Mouse (Mus musculus) G1E-ER4 (cell line): ENCODE measurements around the gene Shank2. TPM values are rescaled to one million over a fixed set of nuclear protein-coding genes. Genes with fewer than 3 reads are reported as not detected.

Experiments
- GATA1 ChIP-seq: IDR thresholded peaks from one replicate; pipeline ENCODE4 v1.8.0; 2012; ENCODE audit warnings: low read length, inconsistent platforms
- polyA plus RNA-seq: library from polyadenylated mRNA; stranded (reverse); fragments of >175 nt; gene quantifications from 2 replicates; pipeline ENCODE4 v1.2.3, GENCODE M21; 2012

Shank2 gene
- polyA plus RNA-seq, 1 experiment = not detected

DNA sequence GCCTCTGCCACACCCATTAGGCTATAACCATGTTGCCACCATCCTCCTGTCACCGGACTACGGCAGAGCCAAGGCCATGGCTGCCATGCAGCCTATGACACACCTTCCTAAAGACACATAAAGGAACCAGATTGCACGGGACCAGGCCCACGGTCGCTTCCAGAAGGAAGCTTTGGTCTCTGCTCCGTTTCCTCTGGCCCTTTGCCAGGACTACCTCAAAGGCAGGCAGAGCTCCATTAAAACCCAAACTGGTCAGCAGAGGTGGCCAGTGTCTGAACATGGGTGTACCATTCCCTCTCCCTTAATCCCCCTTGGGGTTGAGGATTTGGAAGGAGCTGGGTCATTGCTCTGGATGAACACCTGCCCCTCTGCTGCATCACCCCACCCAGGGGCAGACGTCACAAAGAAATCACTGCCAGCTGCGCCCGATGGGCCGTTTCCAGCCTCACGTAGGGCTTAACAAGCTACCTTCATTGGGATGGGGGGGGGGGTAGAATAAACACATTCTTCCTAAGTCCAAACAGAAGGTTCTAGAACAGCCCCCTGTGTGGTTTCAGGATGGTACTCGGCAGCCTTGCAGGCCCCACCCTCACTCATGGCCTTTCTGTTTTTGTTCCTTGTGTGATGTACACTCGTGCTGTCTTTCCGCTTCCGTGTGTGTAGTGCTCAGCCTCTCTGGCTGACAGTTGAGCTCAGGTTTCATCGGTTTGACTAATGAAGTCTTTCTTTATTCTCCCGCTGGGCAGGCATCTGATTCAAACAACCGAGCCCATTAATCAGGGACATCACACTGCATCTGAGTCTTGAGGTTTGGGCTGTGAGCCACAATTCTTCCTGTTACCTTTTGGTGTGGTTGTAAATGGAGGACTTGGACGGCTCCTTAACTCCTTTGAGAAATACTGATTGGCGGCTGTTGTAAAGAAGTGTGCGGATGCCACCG, 410.5 kb downstream of the Shank2 start:
- no peak for TF ChIP-seq GATA1

DNA sequence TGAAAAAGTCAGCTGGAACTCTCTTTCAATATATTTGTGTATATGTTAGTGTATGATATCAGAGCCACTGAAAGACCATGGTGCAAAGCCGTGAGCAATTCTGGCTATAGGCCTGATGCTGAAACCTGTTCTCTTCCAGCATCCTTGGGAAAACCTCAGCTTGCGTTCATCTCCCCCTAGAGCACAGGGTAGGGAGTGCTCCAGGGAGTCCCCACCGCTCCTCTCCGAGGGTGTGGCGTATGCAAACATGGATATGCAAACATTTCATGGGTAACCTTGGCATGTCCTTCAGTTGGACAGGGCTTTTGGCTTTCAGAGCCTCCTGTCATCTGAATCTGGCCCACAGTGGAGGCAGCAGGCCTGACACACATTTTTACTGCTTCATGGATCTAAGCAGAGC, 412.9 kb downstream of the Shank2 start:
- TF ChIP-seq GATA1 = no peak

DNA sequence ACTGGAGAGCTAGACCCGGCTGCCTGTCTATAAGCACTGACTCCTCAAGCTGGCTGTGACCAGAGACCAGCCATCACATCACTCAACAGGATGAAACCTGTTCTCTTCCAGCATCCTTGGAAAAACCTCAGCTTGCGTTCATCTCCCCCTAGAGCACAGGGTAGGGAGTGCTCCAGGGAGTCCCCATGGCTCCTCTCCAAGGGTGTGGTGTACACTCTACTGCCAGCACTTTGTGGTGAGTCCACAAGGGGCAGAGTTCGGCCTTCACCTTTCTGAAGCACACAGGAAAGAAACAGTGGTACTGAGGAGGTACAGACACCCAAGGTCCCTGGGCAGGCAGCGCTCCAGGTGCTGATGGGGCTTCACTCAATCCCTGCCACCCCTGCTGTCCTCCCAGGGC, 414.1 kb downstream of the Shank2 start:
- TF ChIP-seq GATA1 = no peak

DNA sequence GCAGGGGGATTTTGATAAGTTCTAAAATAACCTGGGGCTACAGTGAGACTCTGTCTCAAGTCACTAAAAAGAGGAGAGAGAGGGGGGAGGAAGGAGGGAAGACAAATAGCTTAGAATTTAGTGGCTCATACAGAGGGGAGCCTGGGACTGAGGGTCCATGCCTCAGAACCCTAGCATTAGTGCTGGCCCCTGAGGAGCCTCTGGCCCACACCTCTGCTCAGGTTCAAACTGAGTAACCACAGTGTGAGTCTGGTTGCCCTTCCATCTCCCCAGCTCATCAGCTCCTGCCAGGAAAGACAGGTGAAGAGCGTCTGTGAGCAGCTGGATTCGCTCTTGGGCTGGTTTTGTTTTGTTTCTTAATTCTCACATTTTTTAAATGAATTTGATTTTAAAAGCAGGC, 415.5 kb downstream of the Shank2 start:
- TF ChIP-seq GATA1 = no peak

DNA sequence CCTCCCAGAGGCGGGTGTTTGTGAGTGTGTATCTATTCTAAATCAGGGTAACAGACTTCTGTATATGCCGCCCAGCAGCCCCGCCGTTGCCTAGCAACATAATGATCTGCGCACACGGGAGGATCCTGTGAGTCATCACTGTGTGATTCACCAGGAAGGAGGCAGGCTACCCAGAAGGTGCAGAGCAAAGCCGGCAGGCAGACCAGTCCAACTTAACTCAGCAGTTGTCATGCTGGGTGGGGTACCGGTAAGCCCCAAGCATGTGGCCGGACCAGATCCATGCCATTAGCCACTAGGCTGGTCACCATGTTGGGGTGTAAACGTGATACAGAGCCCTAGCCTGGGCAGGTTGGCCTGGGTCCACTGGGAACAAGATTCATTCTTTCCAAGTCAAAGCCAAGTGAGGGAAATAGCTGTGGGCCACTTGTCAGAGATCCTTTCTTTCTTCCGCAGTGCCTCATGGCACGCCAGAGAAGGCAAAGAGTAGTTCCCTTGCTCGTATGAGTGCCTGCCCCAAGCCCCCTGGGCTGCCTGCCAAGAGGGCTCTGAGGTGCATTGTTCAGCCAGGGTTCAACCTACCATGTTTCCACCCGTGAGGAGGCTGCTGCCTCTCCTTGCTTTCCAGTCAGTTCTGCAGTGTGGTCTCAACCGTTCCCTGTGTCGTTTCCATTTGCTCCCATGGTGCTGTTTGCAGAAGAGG, 416.1 kb downstream of the Shank2 start:
- TF ChIP-seq GATA1 = no peak

DNA sequence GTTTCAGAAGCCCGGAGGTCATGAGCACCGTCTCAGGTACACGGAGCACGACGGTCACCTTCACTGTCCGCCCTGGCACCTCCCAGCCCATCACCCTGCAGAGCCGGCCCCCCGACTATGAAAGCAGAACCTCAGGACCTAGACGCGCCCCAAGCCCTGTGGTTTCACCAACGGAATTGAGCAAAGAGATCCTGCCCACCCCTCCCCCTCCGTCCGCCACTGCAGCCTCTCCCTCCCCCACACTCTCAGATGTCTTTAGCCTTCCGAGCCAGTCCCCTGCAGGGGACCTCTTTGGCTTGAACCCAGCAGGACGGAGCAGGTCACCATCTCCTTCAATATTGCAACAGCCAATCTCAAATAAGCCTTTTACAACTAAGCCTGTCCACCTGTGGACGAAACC, 418.8 kb downstream of the Shank2 start:
- no peak for TF ChIP-seq GATA1

DNA sequence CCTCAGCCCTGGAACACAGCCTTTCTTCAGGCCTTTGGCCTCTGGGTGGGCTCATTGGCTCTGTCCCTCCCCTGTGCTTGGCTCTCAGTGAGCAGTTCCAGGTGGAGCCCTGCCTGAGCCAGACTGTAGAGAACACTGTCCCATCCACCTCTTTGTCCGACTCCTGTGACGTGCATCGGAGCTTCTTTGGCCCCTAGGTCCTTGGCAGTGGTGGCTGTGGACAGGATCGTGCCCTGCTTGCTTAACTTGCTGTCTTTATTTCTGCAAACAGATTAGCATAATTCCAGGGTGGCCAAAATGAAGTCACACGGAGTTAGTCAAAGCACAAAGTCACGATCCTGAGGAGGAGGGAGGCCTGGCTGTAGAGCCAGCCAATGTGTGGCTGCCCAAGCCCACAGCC, 419.8 kb downstream of the Shank2 start:
- no peak for TF ChIP-seq GATA1

DNA sequence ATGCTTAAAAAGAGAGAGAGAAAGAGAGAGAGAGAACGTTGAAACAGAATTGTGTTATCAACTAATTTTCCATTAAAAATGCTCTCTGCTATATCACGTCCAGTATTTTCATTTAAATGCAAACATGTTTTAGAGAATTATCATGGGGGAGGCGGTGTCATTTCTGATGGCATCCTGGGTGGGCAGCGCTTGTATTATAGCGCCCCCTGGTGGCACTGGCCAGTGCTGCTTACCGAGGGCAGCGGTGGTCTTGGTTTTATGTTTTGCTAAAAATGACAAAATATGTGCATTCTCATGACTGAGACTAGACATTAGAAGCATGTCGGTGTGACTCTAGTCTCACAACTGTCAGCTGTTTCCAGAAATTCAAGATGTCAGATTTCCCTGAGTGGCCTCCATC, 424.2 kb downstream of the Shank2 start:
- TF ChIP-seq GATA1 = no peak

DNA sequence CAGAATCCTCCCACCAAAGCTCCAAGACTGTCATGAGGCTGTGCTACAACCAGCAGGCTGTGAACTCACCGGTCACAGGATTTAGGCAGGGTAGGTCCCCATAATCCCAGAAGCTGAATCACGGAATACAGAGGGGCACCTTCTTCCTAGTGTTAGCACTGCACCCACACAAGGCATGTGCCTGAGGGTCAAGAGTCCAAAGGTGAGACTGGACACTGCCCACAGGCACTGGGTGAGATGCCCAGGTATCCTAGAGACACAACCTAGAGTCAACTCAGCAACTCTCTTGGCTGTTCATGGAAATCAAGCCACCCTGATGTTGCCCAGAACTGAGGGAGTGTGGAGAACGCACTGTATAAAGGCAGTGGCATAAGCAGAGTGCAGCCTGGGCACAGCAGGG, 424.9 kb downstream of the Shank2 start:
- no peak for TF ChIP-seq GATA1

DNA sequence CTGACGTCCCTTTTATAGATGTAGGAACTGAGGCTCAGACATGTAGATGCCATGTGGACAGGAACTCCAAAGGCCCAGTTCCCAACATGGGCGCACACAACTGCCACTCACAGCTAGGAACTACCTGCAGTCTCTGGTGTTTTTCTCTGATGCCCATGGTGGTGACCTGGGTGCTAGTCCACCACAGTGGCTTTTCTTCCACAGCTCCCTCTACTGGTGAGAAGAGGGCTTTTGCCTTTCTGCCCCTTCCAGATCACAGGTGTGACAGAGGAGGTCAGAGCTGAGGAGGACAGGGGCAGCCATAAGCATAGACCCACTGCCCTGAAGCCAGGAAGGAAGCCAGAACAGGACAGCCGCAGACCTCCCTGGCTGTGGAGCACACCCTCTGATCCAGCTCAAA, 425.7 kb downstream of the Shank2 start:
- TF ChIP-seq GATA1 = no peak

DNA sequence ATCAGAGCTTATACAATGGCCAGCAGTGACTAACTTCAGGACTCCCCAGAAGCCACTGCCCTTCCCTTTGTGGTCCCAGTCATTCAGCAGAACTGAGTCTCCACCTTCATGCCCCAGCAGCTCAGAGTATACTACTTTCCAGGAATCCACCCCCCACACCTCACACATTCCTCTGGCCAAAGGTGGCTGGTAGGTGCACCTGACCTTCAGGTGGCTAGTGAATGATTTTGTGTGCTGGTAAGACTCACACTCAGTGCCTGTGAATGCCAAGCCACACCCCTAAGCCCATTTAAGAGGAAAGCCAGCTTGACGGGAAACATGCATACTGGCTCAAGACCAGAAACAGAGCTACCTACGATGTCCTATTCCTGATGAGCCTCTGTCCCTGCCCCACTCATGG, 431.2 kb downstream of the Shank2 start:
- TF ChIP-seq GATA1 = no peak

DNA sequence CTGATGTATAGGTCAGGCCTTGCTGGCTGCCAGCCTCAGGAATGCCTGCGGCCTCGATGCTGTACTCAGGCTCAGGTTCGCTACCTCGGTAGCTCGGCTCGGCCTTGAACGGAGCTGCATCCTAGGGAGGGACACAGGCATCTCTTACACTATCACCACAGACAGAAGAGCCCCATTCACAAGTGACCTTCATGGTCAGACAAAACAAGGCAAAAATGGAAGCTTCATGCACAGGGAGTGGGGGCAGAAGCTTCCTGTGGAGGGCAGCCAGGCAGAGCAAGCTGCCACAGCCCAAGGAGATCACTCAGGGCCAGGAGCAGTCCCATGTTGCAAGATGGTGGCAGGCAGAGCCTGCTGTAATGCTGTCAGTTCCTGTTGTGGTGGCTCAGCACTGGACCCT, 437.1 kb downstream of the Shank2 start:
- no peak for TF ChIP-seq GATA1

DNA sequence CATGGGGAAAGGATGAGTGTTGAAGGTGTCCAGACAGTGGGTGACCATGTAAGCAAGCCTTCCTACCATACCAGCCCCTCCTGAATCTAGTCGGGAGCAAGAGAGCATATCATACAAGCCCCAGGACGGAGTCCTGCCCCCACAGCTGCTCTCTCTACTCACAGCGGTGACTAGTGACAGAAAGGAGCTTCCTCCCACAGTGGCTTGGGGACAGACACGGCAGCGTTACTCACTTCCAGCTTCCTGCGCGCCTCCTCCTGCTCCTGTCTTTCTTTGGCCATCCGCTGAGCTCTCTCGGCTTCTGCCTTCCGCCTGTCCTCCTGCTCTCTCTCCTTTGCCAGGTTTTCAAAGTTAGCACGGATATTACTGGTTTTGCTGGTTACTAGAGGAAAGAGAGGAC, 439.7 kb downstream of the Shank2 start:
- TF ChIP-seq GATA1 = no peak

DNA sequence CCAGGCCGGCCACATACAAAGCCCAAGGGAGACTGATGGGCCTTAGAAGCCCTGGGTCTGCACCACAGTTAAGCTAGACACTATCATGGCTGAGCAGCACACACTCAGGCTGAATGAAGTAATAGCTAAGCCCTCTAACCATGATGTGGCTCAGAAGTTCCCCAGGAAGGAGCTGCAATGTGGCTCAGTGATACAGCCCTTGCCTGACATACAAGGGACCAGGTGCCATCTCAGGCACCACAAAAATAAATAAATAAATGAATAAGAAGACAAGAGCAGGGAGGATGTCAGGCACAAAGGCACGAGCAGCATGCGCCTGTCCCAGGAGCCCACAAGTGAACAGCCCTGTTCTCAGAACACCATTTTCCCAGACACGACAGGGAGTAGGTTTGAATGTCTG, 440.2 kb downstream of the Shank2 start:
- no peak for TF ChIP-seq GATA1

DNA sequence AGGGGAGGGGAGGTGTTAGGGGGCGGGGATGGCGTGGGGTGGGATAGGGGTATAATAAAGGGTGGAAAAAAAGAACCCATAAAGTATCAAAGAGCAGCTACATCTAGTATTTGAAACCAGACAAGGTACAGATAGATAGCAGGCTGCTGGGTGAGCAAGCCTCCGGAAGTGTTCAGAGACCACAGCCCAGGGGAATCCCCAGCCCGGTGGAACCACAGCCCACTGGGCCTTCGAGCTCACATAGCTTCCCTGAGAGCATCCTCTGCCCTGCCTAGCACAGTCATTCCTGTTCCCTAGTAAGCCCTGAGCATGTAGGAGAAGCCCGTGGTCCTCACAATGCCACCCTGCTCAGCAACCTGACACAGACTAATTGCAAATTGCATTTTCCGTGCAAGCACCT, 443.1 kb downstream of the Shank2 start:
- no peak for TF ChIP-seq GATA1

DNA sequence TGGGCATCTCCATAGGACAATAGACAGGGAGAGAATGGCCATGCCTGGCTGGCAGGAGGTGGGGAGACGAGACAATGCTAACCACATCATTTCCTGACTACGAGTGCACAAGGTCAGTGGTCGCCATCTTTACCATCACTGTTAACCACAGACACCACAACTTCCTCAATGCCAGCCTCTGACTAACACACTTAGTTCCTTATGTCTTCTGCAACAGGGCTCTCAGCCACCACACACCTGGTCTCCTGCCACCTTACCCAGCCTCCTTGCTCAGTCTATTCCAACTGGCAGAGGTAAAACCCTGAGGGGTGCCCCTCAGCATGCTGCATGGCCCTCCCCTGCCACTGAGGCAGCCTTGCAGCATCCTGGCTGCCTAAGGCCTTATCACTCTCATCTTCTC, 445.4 kb downstream of the Shank2 start:
- no peak for TF ChIP-seq GATA1

DNA sequence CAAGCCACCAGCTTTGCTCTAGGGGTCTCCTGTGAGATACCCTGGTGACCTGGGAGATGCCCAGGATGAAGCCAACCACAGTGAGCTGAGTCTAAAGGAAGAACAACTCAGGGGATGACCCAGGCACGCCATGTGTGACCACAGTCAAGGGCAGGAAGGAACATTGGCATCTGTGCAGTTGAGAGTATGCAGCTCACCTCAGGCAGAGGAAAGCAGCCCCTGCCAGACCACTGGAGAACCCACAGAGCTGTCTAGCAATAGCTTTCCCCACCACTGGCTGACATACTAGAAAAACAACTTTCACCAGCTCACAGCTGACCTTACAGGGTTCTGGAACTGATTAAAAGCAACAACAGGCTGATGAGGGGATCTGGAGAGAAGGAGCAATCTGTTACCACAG, 446.5 kb downstream of the Shank2 start:
- no peak for TF ChIP-seq GATA1
